Mouse (Mus musculus): ENCODE measurements around the gene Lrrc20. TPM values are rescaled to one million over a fixed set of nuclear protein-coding genes. Genes with fewer than 3 reads are reported as not detected.

Gene Lrrc20
- 9.5 and 10.3 TPM in 2 replicates for polyA plus RNA-seq (2012; rRNA removed; ENCODE audit: low replicate concordance)

DNA sequence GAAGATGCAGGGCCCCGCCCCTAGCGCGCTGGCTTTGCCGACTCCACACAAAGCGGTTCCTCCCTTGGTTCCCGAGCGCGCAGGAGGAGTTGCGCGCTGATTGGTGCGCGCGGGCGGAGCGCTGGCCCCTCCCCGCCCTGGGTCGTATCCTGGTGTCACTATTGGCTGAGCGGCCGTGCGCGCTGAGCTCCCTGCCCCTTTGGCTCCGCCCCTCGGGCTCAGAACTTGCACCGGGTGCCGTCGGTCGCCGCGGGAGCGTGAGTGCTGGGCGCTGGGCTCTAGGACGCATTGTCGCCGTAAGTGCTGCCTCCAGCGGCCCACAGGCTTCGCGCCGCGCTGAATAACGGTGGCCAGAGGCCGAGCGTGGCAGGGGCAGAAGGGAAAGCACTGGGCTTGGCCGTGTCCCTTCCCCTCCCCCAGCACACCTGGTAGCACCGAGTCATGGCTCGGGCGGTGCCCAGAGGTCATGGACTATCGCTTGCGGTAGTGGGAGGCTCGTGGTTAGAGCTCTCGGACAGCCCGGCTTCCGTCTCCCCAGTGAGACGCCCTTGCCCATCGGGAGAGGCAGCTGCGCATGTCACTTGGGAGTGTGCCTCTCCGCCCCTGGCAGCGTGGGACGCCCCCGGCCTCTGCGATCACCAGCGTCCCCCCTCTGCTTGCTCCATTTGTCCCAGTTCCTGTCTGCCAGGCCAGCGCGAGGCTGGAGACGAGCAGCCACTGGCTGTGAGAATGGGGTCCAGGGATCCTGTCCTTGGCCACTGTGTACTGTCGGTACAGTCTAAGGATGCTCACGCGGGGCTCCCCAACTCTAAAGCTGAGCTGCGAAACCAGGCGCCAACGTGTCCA is at the start of gene Lrrc20:
Lrrc20 (plus strand) TSS at position 208 of the 846 bp plus-strand sequence.

DNA sequence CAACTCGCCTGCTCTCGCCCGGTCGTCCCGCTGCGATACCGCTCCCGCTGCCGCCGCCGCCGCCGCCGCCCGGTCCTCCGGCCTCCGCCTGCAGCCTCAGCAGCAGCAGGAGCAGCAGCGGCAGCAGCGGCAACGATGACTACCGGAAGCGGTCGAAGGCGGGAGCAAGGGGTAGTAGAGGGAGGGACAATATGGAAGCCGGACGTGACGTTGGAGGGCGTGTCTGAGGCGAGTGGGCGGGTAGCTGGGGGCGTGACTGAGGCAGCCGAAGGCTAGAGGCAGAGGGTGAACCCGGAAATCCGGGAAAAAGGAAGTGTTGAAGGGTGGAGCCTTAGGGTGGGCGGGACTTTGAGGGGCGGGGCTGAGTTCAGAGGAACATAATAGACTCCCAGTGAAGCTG is 23.0 kb upstream of the Lrrc20 start, which contains the start of gene Eif4ebp2:
Eif4ebp2 (minus strand) TSS at position 17 of the 400 bp plus-strand sequence.

Other genes starting within 250 kb of the Lrrc20 start
- 3.8 and 8.9 TPM in 2 replicates for gene Adamts14, start 202.4 kb upstream of the Lrrc20 start, polyA plus RNA-seq (2012; rRNA removed; ENCODE audit: low replicate concordance)
- gene Prf1, start 178.0 kb upstream of the Lrrc20 start, polyA plus RNA-seq (2012; rRNA removed; ENCODE audit: low replicate concordance) = 1.3 and 7.2 TPM in 2 replicates
- 25.7 and 33.8 TPM in 2 replicates for gene Pald1, start 92.3 kb upstream of the Lrrc20 start, polyA plus RNA-seq (2012; rRNA removed; ENCODE audit: low replicate concordance)
- gene Nodal, start 57.8 kb upstream of the Lrrc20 start, polyA plus RNA-seq (2012; rRNA removed; ENCODE audit: low replicate concordance) = 0.10 TPM in 1 of 2 replicates, not detected in the other
- 90.3 and 105 TPM in 2 replicates for gene Eif4ebp2, start 23.1 kb upstream of the Lrrc20 start, polyA plus RNA-seq (2012; rRNA removed; ENCODE audit: low replicate concordance)
- gene Npffr1, start 119.7 kb downstream of the Lrrc20 start, polyA plus RNA-seq (2012; rRNA removed; ENCODE audit: low replicate concordance) = 0.17 and 0.24 TPM in 2 replicates
- 55.7 and 62.9 TPM in 2 replicates for gene Ppa1, start 172.8 kb downstream of the Lrrc20 start, polyA plus RNA-seq (2012; rRNA removed; ENCODE audit: low replicate concordance)
- gene Sar1a, start 204.5 kb downstream of the Lrrc20 start, polyA plus RNA-seq (2012; rRNA removed; ENCODE audit: low replicate concordance) = 137 and 141 TPM in 2 replicates
- 71.4 and 79.5 TPM in 2 replicates for gene Tysnd1, start 219.7 kb downstream of the Lrrc20 start, polyA plus RNA-seq (2012; rRNA removed; ENCODE audit: low replicate concordance)
- gene Aifm2, start 239.5 kb downstream of the Lrrc20 start, polyA plus RNA-seq (2012; rRNA removed; ENCODE audit: low replicate concordance) = 87.8 and 270 TPM in 2 replicates